Mouse (Mus musculus): ENCODE data around the gene Arhgef12.
A peak's percentile ranks its signal among the peaks of the same experiment; 100 is the strongest.
"Not testable (repeated sequence)": the region's sequence is repeated elsewhere in the genome, so short reads cannot be mapped to it uniquely, and the experiment has no call there.

Arhgef12 gene

GRCm38 (mm10) chr9:43107187-43107517 is at the start of gene Arhgef12:
Arhgef12 (minus strand) TSS chr9:43107239.
- DNase-seq (ENCODE audit: low read depth, low spot score): no peak

DNA sequence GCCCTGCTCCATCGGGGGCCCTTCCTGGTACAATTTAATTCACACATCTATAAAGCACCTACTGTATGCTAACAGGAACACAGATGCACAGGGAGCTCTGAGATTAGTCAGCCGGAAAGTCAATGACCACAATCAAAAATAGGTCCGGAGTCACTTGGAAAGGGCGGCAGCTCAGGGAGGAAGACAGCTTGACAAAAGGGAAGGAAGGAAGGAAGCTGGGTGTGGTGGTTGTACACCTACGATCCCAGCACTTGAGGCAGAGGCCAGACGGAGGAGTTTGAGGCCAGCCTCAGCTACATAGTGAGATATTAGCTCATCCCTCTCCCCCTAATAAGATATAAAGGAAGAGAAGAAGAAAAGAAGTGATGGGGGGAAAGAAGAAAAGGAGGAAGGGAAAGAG is 48.9 kb upstream of the Arhgef12 start:
- DNase-seq (ENCODE audit: low read depth, low spot score): no peak

- no peak for DNase-seq (ENCODE audit: low read depth, low spot score)
Measured at GRCm38 (mm10) chr9:43151779-43152178, 44.7 kb upstream of the Arhgef12 start.

DNA sequence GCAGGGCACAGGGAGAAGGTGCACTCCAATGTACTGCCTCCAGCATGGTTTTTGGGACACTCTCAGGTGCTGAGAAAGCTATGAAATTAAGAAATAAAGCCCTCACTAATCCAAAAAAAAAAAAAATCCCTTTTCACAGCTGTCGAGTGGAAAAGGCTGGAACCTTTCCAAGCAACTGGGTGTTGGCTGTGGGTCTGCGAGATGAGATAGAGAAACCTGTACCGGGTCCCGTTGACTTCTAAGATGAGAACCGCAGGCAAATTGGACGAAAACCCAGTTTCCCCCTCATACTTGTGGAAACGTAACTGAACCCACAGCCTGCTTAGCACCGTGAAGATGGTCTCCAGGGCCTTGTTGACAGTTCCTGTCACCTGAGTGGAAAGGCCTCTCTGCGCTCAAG is 43.9 kb upstream of the Arhgef12 start:
- no peak for DNase-seq (ENCODE audit: low read depth, low spot score)

- DNase-seq (ENCODE audit: low read depth, low spot score): no peak
Measured at GRCm38 (mm10) chr9:43150075-43150474, 43.0 kb upstream of the Arhgef12 start.

GRCm38 (mm10) chr9:43149498-43149897 is 42.5 kb upstream of the Arhgef12 start:
- DNase-seq (ENCODE audit: low read depth, low spot score): no peak

- no peak for DNase-seq (ENCODE audit: low read depth, low spot score)
Measured at GRCm38 (mm10) chr9:43145196-43145595, 38.2 kb upstream of the Arhgef12 start.

- no peak for DNase-seq (ENCODE audit: low read depth, low spot score)
Measured at GRCm38 (mm10) chr9:43144206-43144810, 37.3 kb upstream of the Arhgef12 start.

DNA sequence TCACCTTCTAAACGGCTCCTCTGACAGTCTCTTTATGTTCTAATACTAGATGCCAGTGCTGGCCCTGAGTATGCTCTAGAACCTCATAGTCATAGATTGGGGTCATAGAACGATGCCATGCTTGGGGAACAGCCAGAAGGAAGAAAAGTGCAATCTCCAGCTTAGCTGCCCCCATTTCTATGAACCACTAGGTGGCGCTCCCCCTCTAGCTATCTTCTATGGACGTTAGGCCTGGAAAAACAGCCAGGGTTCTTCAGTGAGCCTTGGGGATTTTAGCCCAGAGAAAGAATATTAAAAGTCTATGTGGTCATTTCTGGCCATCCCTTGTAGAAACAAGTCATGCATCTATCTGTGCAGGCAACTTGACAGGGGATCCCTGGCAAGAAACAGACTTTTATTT is 34.8 kb upstream of the Arhgef12 start:
- DNase-seq (ENCODE audit: low read depth, low spot score): peak; percentile 53

DNA sequence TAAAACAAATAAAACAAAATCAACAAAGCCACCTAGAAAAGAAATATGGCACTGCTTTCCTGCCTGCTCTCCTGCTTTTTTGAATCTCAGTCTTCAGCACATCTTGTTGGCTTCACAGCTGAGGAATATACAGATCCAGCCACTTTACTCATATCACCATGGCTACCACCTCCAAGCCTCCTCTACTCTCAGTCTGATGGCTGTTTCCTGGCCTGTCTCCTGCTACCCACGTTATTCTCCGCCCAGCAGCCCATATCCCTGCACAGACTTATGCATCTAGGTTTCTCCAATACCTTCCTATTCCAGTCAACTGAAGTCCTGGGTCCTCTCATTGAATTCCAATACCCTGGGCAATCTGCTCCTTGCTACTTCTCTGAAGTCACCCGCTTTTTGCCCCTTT is 26.5 kb upstream of the Arhgef12 start:
- DNase-seq (ENCODE audit: low read depth, low spot score): no peak

GRCm38 (mm10) chr9:43132380-43132779 is 25.3 kb upstream of the Arhgef12 start:
- DNase-seq (ENCODE audit: low read depth, low spot score): no peak

DNA sequence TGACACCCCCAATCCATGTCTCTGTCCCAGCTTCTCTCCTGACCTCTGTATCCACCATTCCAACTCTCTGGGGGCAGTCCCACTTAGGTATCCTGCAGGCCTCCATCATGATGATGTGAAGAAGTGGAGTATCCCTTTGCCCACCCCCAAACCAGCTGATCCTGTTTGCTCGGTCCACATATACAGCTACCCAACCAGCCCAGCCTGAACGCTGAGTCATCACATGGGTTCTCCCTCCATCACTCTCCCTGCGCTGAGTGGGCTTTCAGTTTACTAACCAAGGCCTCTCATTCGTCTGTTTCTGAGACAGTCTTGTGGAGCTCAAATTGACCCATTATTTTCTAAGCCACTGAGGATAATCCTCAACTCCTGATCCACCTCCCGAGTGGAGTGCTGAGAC is 24.9 kb upstream of the Arhgef12 start:
- no peak for DNase-seq (ENCODE audit: low read depth, low spot score)

GRCm38 (mm10) chr9:43130684-43131083 is 23.6 kb upstream of the Arhgef12 start:
- no peak for DNase-seq (ENCODE audit: low read depth, low spot score)

GRCm38 (mm10) chr9:43127101-43127787 is 20.2 kb upstream of the Arhgef12 start:
- DNase-seq (ENCODE audit: low read depth, low spot score): no peak

DNA sequence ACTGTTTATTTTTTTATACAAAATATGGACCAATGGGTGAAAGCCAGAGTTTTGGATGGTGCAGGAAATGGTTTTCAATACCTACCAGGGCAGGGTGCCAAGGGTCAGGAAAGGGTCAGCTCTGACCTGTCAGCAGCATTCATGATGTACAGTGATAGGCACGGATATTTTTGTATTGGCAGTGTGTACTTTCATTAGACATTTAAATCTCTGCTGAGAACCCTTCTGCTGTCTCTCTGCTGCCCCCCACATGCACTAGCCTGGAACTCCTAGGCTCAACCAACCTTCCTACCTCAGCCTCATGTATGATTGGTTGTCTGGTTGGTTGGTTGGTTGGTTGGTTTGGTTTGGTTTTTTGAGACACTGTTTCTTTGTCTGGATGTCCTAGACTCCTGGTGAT is 15.3 kb upstream of the Arhgef12 start:
- DNase-seq (ENCODE audit: low read depth, low spot score): no peak

- DNase-seq (ENCODE audit: low read depth, low spot score): not testable (repeated sequence)
Measured at GRCm38 (mm10) chr9:43121948-43122347, 14.9 kb upstream of the Arhgef12 start.

DNA sequence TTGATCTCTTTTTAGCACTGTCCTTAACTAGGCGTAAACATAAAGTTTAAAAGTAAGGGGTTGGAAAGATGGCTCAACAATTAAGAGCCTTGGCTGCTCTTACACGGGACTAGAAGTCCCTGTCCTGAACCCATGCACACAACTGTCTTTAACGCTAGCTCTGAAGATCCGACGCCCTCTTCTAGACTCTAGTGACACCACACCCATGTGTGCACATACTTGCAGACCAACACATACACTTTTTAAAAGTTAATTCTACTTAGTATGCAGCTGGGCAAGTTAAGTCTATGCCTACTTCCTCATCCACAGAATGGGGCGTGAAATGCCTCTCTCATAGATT is 9.9 kb upstream of the Arhgef12 start:
- no peak for DNase-seq (ENCODE audit: low read depth, low spot score)

DNA sequence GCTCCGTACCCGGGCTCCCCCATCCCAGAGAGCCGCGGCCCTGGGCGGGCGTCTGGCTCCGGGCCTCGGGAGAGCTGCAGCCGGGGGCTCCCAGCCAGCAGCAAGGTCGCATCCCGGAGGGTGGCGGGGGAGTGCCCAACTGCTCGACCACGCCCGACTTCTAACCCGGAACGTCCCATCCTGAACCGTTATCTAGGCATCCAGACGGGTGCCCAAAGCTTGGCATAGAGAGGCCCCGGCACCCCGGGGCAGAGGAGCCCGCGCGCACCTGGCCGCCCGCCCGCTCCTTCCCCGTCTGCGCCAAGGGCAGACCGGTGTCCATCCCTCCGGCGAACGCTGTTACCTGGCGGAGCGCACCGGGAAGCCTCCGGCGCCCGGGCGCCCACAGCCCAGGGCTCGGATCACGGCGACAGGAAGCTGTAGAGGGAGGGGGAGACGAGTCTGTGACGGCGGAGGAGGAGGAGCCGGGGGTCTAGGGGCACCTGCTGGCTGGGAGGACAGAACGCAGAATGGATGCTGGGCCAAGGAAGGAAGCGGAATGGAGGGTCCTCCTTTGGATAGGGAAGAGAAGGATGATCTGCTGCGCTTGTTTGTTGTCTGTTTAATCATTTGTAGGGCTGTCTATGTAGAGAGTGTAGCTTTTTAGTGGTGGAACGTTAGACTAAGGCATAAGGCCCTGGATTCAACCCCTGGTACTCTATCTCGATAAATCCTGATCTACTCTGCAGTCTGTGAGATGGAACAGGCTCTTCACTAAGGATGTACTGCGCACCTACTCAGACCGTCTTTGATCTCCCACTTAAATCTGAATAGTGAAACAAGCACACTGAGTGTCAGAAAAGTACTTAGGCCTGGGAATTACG is 9.3 kb upstream of the Arhgef12 start, which contains the start of gene Tmem136:
Tmem136 (minus strand) TSS at position 437 of the 863 bp plus-strand sequence.
- no peak for DNase-seq (ENCODE audit: low read depth, low spot score)

DNA sequence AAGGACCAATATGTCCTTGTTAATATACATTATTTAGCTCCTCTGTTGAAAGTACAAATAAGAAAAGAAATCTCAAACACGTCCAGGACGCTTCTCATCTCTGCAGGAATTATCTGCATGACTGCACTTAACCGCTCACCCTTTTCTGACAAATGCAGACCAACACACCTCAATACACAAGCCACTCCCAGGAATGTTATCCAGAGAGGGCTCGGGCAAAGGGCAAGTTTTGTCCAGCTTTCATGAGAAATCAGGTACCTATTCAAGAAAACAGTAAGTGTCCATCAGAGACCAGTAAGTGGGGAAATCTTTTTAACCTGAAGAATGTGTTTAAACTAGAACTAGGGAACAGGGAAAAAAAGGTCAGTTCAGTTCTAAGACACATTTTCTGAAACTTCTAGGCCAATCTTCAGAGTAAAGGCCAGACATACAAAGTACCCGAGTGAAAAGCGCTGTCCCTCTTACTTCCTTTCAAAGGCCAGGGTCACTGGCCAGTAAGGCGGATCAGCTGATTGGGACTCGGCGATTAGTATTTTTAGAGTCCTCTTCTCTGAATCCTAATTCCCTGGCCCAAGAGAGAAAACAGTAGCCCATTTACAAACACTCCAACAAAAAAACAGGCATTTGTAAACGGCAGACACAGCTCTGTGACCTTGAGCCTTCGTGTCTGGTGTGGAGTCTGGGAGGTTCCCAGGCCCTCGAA is 8.5 kb upstream of the Arhgef12 start:
- DNase-seq (ENCODE audit: low read depth, low spot score): no peak

DNA sequence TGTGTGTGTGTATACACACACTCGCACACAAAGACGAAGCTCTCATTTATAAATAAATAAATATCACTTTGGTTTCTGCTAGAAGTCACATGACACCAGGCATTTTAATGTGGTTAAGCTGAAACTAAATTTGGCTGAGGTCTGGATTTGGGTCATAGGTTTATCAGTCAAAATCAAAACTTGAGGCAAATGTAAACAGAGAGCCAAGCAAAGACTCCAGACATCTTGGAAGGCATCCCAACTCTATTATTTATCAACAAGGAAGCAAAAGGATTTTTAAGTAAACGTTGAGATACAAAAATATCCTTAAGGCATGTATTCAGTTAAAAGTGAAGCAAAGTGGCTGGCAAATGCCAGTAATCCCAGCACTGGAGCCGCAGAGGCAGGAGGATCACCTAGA is 7.8 kb upstream of the Arhgef12 start:
- no peak for DNase-seq (ENCODE audit: low read depth, low spot score)

GRCm38 (mm10) chr9:43110286-43110980 is 3.4 kb upstream of the Arhgef12 start:
- DNase-seq (ENCODE audit: low read depth, low spot score): no peak

- no peak for DNase-seq (ENCODE audit: low read depth, low spot score)
Measured at GRCm38 (mm10) chr9:43109125-43109524, 2.1 kb upstream of the Arhgef12 start.
